Comparison of ENCODE assay signal across 16 mouse cellular contexts in the genomic region with DNA sequence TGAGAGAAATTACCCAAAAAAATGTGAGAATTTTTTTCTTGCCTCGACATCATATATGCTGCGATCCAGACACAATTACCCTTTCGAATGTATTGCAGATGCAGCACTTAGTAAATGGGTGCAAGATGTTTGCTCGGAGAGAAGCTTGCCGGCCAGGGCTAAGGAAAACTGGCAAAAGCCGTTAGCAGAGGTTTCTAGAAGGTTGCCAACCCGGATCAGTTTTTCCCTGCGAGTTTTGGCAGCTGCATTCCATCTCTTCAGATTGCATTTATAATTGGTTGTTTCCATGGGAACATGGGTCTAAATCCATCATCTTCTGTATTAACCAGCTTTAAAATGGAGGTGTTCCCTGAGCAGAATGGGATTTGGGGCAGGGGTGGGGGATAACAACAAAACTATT.
DNase-seq lines count a peak whose midpoint lies in the region; ATAC-seq and TF ChIP-seq lines count a peak whose summit lies in the region.
"Had no signal": no experiment of that assay in that cellular context is flagged by ENCODE, and none has a peak within 500 bp of the region (broad histone marks: within the 10 kb centered on the region; RNA-seq: fewer than 3 reads in every experiment).

No protein-coding gene starts in this region.

- H3K27me3 ChIP-seq in liver, embryonic 11.5 days (replicated peaks; ENCODE audit: control insufficient read depth, insufficient read depth, low read length) = no peaks in the 10 kb centered on the region
- no peaks in the 10 kb centered on the region for H3K27me3 ChIP-seq in heart, adult 2 months (ENCODE audit: control insufficient read depth, insufficient read depth, low read length)
- H3K27me3 ChIP-seq: lung, embryonic 15.5 days; neural tube, embryonic 12.5 days had no signal

- H3K4me3 ChIP-seq in liver, embryonic 11.5 days (ENCODE audit: low read depth, low read length) = no peak overlapping the region
- no peak overlapping the region for H3K4me3 ChIP-seq in heart, adult 2 months
- H3K4me3 ChIP-seq: lung, embryonic 15.5 days; neural tube, embryonic 12.5 days had no signal

- H3K79me2 ChIP-seq in heart, adult 2 months (replicated peaks; ENCODE audit: control insufficient read depth, insufficient read depth, low read length) = no peaks in the 10 kb centered on the region

- H3K9me3 ChIP-seq in liver, embryonic 11.5 days (ENCODE audit: control insufficient read depth, low read length) = no peaks in the 10 kb centered on the region
- H3K9me3 ChIP-seq: lung, embryonic 15.5 days; neural tube, embryonic 12.5 days had no signal

- no peak for TF ChIP-seq CTCF in heart, adult 2 months (IDR thresholded peaks at IDR 0.05)

- peak; percentile 3 for DNase-seq in gastrocnemius, postnatal 14 days
- no peak for DNase-seq in gastrocnemius, postnatal 25 days
- peak; percentile 7 to 27 for DNase-seq in right cerebral cortex, adult 2 months (ENCODE audit: low spot score in 2 of 2)
- DNase-seq in right cerebral cortex, postnatal 36 days (ENCODE audit: low spot score in 2 of 2) = no peak
- peak; percentile 14 to 18 for DNase-seq in layer of hippocampus, postnatal 25 days (ENCODE audit: extremely low spot score in 1 of 2, low spot score in 1 of 2)
- DNase-seq in telencephalon, adult 2 months (ENCODE audit: low read depth, low spot score) = peak; percentile 15
- DNase-seq in liver, embryonic 11.5 days (ENCODE audit: low spot score) = no peak
- DNase-seq in heart, adult 2 months = no peak
- DNase-seq: adrenal gland, postnatal 25 days; cerebellum, adult 11-12 months; heart, adult 11 months; heart, postnatal 10 days; kidney, postnatal 14 days; thymus, postnatal 36 days had no signal

- ATAC-seq in liver, embryonic 11.5 days (replicated peaks; ENCODE audit: low FRiP score) = no peak

- H3K27ac ChIP-seq in liver, embryonic 11.5 days (ENCODE audit: low read depth, low read length) = no peak overlapping the region
- no peak overlapping the region for H3K27ac ChIP-seq in heart, adult 2 months
- H3K27ac ChIP-seq: lung, embryonic 15.5 days; neural tube, embryonic 12.5 days had no signal

- TF ChIP-seq POLR2A in heart, adult 2 months (IDR thresholded peaks at IDR 0.05; ENCODE audit: insufficient read depth, low read depth, low read length) = no peak

- TF ChIP-seq EP300 in heart, adult 2 months (IDR thresholded peaks at IDR 0.05; ENCODE audit: insufficient read depth, low read depth, low read length) = no peak

- H3K4me1 ChIP-seq in liver, embryonic 11.5 days (replicated peaks; ENCODE audit: control insufficient read depth, insufficient read depth, low read length) = no peaks in the 10 kb centered on the region
- H3K4me1 ChIP-seq in heart, adult 2 months (ENCODE audit: control insufficient read depth, insufficient read depth, low read length) = no peaks in the 10 kb centered on the region
- H3K4me1 ChIP-seq: lung, embryonic 15.5 days; neural tube, embryonic 12.5 days had no signal

- intact Hi-C loops in gastrocnemius, postnatal 14 days (cut with DNase I; ENCODE audit: low total_unique reads) = no loop called here
- intact Hi-C loops in heart, adult 2 months (cut with DNase I) = no loop called here

- H3K36me3 ChIP-seq in liver, embryonic 11.5 days (ENCODE audit: control insufficient read depth, insufficient read depth, low read length) = no peaks in the 10 kb centered on the region
- H3K36me3 ChIP-seq in heart, adult 2 months (ENCODE audit: control insufficient read depth, insufficient read depth, low read length) = no peaks in the 10 kb centered on the region
- H3K36me3 ChIP-seq: lung, embryonic 15.5 days; neural tube, embryonic 12.5 days had no signal

- WGBS in liver, embryonic 11.5 days = 82% methylated on average over 8 of the region's 8 CpGs
- 77% methylated on average over 8 of the region's 8 CpGs for WGBS in heart, adult 2 months

- H3K4me2 ChIP-seq in liver, embryonic 11.5 days = no peak overlapping the region
- H3K4me2 ChIP-seq: lung, embryonic 15.5 days; neural tube, embryonic 12.5 days had no signal

- H3K9ac ChIP-seq in liver, embryonic 11.5 days (ENCODE audit: low read depth, low read length) = no peak overlapping the region
- no peak overlapping the region for H3K9ac ChIP-seq in heart, adult 2 months (ENCODE audit: low read depth, low read length)
- H3K9ac ChIP-seq: lung, embryonic 15.5 days; neural tube, embryonic 12.5 days had no signal

Comparison
In these comparisons a context has a peak if more than half of its experiments do, and no peak if none do; other contexts are left out.
1. DNase-seq: peak in gastrocnemius, postnatal 14 days (single experiment), right cerebral cortex, adult 2 months (2 of 2), layer of hippocampus, postnatal 25 days (2 of 2) and telencephalon, adult 2 months (single experiment); none in gastrocnemius, postnatal 25 days (single experiment), right cerebral cortex, postnatal 36 days (0 of 2), liver, embryonic 11.5 days (single experiment) and heart, adult 2 months (0 of 2).